Mouse (Mus musculus) myocyte (in vitro differentiated cells): ENCODE measurements around the gene Slc25a17. TPM values are rescaled to one million over a fixed set of nuclear protein-coding genes. Genes with fewer than 3 reads are reported as not detected.

Experiments
- H3K27me3 ChIP-seq: one replicate; pipeline ENCODE4 v1.6.1; 2011; ENCODE audit not compliant: control insufficient read depth, insufficient read depth, insufficient read length
- H3K36me3 ChIP-seq: one replicate; pipeline ENCODE4 v1.6.1; 2011; ENCODE audit not compliant: control insufficient read depth, insufficient read depth
- H3K4me2 ChIP-seq: one replicate; pipeline ENCODE4 v1.6.1; 2011; ENCODE audit warnings: low read depth, control low read depth
- H3K4me3 ChIP-seq: one replicate; pipeline ENCODE4 v1.5.1; 2011; ENCODE audit warnings: mild to moderate bottlenecking, control low read depth, moderate library complexity
- H3K79me2 ChIP-seq: one replicate; pipeline ENCODE4 v1.6.1; 2011; ENCODE audit not compliant: control insufficient read depth, insufficient read depth
- H3ac ChIP-seq: one replicate; pipeline ENCODE4 v1.6.1; 2011; ENCODE audit not compliant: control insufficient read depth, insufficient read length
- CEBPB ChIP-seq: IDR thresholded peaks from 2 replicates; pipeline ENCODE4 v1.6.1; 2011; ENCODE audit warnings: mild to moderate bottlenecking, moderate library complexity; ENCODE audit not compliant: poor library complexity, insufficient read depth, severe bottlenecking
- E2F4 ChIP-seq: IDR thresholded peaks from one replicate; pipeline ENCODE4 v1.6.1; 2011; ENCODE audit warnings: mild to moderate bottlenecking, control low read depth, moderate library complexity; ENCODE audit not compliant: insufficient read depth
- MAX ChIP-seq: IDR thresholded peaks from one replicate; pipeline ENCODE4 v1.6.1; 2011; ENCODE audit warnings: low read depth, mild to moderate bottlenecking, control low read depth
- MYOD1 ChIP-seq, 3 experiments: IDR thresholded peaks; one replicate each; pipeline ENCODE4 v1.6.1; 2011; ENCODE audit warnings: control low read depth in 2 of 3, low read depth in 2 of 3, mild to moderate bottlenecking in 2 of 3, moderate library complexity in 1 of 3; ENCODE audit not compliant: insufficient read length in 2 of 3, control insufficient read depth in 1 of 3
- MYOG ChIP-seq, 3 experiments: IDR thresholded peaks; one replicate each; pipeline ENCODE4 v1.6.1; 2011; ENCODE audit warnings: control low read depth in 2 of 3, low read depth in 2 of 3, mild to moderate bottlenecking in 2 of 3; ENCODE audit not compliant: insufficient read length in 2 of 3, control insufficient read depth in 1 of 3, insufficient read depth in 1 of 3
- POLR2A ChIP-seq: IDR thresholded peaks from one replicate; pipeline ENCODE4 v1.6.1; 2011; ENCODE audit warnings: low read depth, mild to moderate bottlenecking, control low read depth, moderate library complexity; ENCODE audit not compliant: insufficient read length
- POLR2AphosphoS2 ChIP-seq: IDR thresholded peaks from one replicate; pipeline ENCODE4 v1.6.1; 2011; ENCODE audit warnings: low read depth, control low read depth; ENCODE audit not compliant: insufficient read length
- REST ChIP-seq: IDR thresholded peaks from one replicate; pipeline ENCODE4 v1.6.1; 2011; ENCODE audit warnings: mild to moderate bottlenecking, control low read depth, moderate library complexity; ENCODE audit not compliant: insufficient read depth, insufficient read length
- SRF ChIP-seq: IDR thresholded peaks from one replicate; pipeline ENCODE4 v1.6.1; 2011; ENCODE audit warnings: low read depth; ENCODE audit not compliant: control insufficient read depth, insufficient read length
- TCF12 ChIP-seq: IDR thresholded peaks from one replicate; pipeline ENCODE4 v1.6.1; 2011; ENCODE audit warnings: mild to moderate bottlenecking, control low read depth; ENCODE audit not compliant: poor library complexity, insufficient read depth, severe bottlenecking
- TCF3 ChIP-seq: IDR thresholded peaks from one replicate; pipeline ENCODE4 v1.6.1; 2011; ENCODE audit warnings: low read depth, control low read depth; ENCODE audit not compliant: insufficient read length
- USF1 ChIP-seq: IDR thresholded peaks from one replicate; pipeline ENCODE4 v1.6.1; 2011; ENCODE audit warnings: low read depth, mild to moderate bottlenecking, control low read depth, moderate library complexity
- polyA plus RNA-seq: library from polyadenylated mRNA; unstranded; fragments of >200 nt; fragmentation: generic; extraction: Trizol; gene quantifications from one replicate; pipeline ENCODE4 v1.2.1, GENCODE M21; 2012; ENCODE audit warnings: missing spikeins

Slc25a17 gene
- polyA plus RNA-seq, 1 experiment: 40.9 TPM

- Histone ChIP-seq H3K4me2 (no peak overlapping the region), H3K4me3 (no peak overlapping the region)
- TF ChIP-seq POLR2A: no peak
- no peak for TF ChIP-seq REST
- no peak for TF ChIP-seq POLR2AphosphoS2
- no peak for TF ChIP-seq USF1
- TF ChIP-seq MYOG (IDR thresholded peaks at IDR 0.05; ENCODE audit: control insufficient read depth in 1 of 3, insufficient read depth in 1 of 3, insufficient read length in 2 of 3, low read depth in 2 of 3): no peak
- TF ChIP-seq CEBPB: no peak
- no peak for TF ChIP-seq SRF
- TF ChIP-seq TCF12: no peak
- TF ChIP-seq MYOD1 (IDR thresholded peaks at IDR 0.05; ENCODE audit: control insufficient read depth in 1 of 3, insufficient read length in 2 of 3, low read depth in 2 of 3): no peak
- TF ChIP-seq MAX: no peak
- no peak for TF ChIP-seq TCF3
- TF ChIP-seq E2F4: no peak
These were observed 13.1 kb downstream of the Slc25a17 start for GRCm38 (mm10) chr15:81347466-81347865.

DNA sequence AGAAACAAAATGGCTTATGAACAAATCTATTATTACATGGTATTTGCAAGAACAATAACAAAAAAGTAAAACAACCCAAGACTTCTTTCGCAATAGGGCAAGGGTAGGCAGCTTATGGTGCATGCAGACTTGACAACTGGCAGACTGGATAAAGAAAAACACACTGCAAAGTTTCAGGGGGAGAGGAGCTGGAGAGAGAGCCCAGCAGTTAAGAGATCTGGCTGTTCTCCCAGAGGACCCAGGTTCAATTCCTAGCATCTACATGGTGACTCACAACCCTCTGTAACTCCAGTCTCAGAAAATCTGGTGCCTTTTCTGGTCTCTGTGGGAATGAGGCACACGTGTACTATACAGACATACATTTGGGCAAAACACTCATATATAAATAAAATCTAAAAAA is 19.2 kb downstream of the Slc25a17 start:
- Histone ChIP-seq H3K36me3 (peaks cover 40% of the 10 kb centered on the region), H3K79me2 (peaks cover 27% of the 10 kb centered on the region), H3K4me2 (no peak overlapping the region), H3ac (no peak overlapping the region), H3K4me3 (no peak overlapping the region), H3K27me3 (no peaks in the 10 kb centered on the region)
- TF ChIP-seq MYOD1 (IDR thresholded peaks at IDR 0.05; ENCODE audit: control insufficient read depth in 1 of 3, insufficient read length in 2 of 3, low read depth in 2 of 3): no peak
- TF ChIP-seq MAX: no peak
- peak; percentile 83 for TF ChIP-seq CEBPB
- no peak for TF ChIP-seq SRF
- no peak for TF ChIP-seq TCF12

More at GRCm38 (mm10) chr15:81347466-81347865, 13.1 kb downstream of the Slc25a17 start:
- H3K27me3 ChIP-seq: no peaks in the 10 kb centered on the region
- H3ac ChIP-seq: no peak overlapping the region
- H3K36me3 ChIP-seq: peaks cover 11% of the 10 kb centered on the region
- H3K79me2 ChIP-seq: peaks cover 59% of the 10 kb centered on the region

DNA sequence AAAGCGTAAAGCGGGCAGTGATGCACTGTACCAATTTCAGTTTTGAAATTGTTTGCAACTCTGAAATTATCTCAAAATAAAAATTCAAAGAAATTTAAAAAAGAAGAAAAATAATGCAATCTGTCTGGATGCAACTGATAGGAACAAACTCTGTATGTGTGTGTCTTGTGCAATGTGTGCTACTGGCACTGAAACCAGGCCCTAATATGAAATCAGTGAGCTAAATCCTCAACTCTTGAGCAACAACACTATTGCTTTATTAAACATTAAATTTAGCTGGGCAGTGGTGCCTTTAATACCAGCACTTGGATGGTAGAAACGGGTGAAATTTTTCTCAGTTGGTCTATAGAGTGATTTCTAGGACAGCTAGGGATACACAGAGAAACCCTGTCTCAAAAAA is 21.5 kb downstream of the Slc25a17 start:
- H3K27me3 ChIP-seq: no peaks in the 10 kb centered on the region
- no peak for TF ChIP-seq TCF3
- no peak for TF ChIP-seq REST
- no peak for TF ChIP-seq E2F4
- no peak for TF ChIP-seq USF1
- no peak for TF ChIP-seq MYOD1 (IDR thresholded peaks at IDR 0.05; ENCODE audit: control insufficient read depth in 1 of 3, insufficient read length in 2 of 3, low read depth in 2 of 3)
- no peak for TF ChIP-seq TCF12
- no peak for TF ChIP-seq CEBPB
- TF ChIP-seq POLR2A: no peak
- TF ChIP-seq SRF: no peak
- no peak for TF ChIP-seq MYOG (IDR thresholded peaks at IDR 0.05; ENCODE audit: control insufficient read depth in 1 of 3, insufficient read depth in 1 of 3, insufficient read length in 2 of 3, low read depth in 2 of 3)
- TF ChIP-seq POLR2AphosphoS2: no peak
- TF ChIP-seq MAX: no peak

DNA sequence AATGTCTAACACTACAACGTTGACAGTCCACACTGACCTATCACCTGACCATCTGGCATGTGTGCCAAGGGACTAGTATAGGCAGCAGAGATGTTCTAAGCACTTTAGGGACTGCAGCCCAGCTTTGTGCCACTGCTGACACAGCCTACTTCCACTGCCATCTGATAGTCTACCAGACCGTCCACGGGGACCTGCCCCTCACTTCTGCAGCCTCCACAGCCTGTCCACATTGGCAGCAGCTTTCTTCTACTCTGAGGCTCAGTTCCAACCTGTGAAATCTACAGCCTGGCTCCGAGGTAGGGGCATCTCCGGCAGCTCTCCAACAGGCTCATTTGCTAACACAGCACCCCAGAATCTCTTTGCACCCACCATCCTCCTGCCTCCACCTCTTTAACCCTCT is 24.1 kb downstream of the Slc25a17 start:
- H3K79me2 ChIP-seq: no peaks in the 10 kb centered on the region
- no peak overlapping the region for H3K4me2 ChIP-seq
- no peaks in the 10 kb centered on the region for H3K27me3 ChIP-seq
- no peak for TF ChIP-seq MAX
- no peak for TF ChIP-seq MYOD1 (IDR thresholded peaks at IDR 0.05; ENCODE audit: control insufficient read depth in 1 of 3, insufficient read length in 2 of 3, low read depth in 2 of 3)
- no peak for TF ChIP-seq TCF3
- no peak for TF ChIP-seq POLR2A
- H3ac ChIP-seq: no peak overlapping the region
- peaks cover 65% of the 10 kb centered on the region for H3K36me3 ChIP-seq
- H3K4me3 ChIP-seq: no peak overlapping the region

More for the DNA sequence above, 21.5 kb downstream of the Slc25a17 start:
- no peak overlapping the region for H3K4me2 ChIP-seq
- H3K79me2 ChIP-seq: peaks cover 8% of the 10 kb centered on the region
- H3K4me3 ChIP-seq: no peak overlapping the region
- H3ac ChIP-seq: no peak overlapping the region
- H3K36me3 ChIP-seq: peaks cover 51% of the 10 kb centered on the region

- no peaks in the 10 kb centered on the region for H3K79me2 ChIP-seq
- no peak overlapping the region for H3K4me2 ChIP-seq
These were observed 28.1 kb downstream of the Slc25a17 start for GRCm38 (mm10) chr15:81332517-81332916.

More at GRCm38 (mm10) chr15:81332517-81332916, 28.1 kb downstream of the Slc25a17 start:
- Histone ChIP-seq H3ac (no peak overlapping the region), H3K4me3 (no peak overlapping the region), H3K36me3 (peaks cover 73% of the 10 kb centered on the region), H3K27me3 (no peaks in the 10 kb centered on the region)
- TF ChIP-seq MAX (no peak), POLR2A (no peak), REST (no peak), MYOD1 (IDR thresholded peaks at IDR 0.05; ENCODE audit: control insufficient read depth in 1 of 3, insufficient read length in 2 of 3, low read depth in 2 of 3) (no peak), MYOG (IDR thresholded peaks at IDR 0.05; ENCODE audit: control insufficient read depth in 1 of 3, insufficient read depth in 1 of 3, insufficient read length in 2 of 3, low read depth in 2 of 3) (no peak), USF1 (no peak), POLR2AphosphoS2 (no peak), TCF12 (no peak), CEBPB (no peak), TCF3 (no peak), E2F4 (no peak), SRF (no peak)
